Mouse (Mus musculus) limb, embryonic 12.5 days (tissue): ENCODE measurements at regions not wholly inside any gene's neighbourhood (a gene's known extent, or its start where the extent isn't known, plus 50 kb on each side); places are given as distances from the start of the nearest gene placed in this dataset.

Experiments used
- ATAC-seq: fragments of 200-750 bp; cut with Nextera tagmentation; 2 replicates; pipeline ENCODE4 v1.8.0; 2017; ENCODE audit warnings: low read depth, moderate TSS enrichment; ENCODE audit not compliant: insufficient number of reproducible peaks, insufficient read depth, low FRiP score, low TSS enrichment
- H3K27ac ChIP-seq: fragments of 300-500 bp; sonication (generic); 2 replicates; pipeline ENCODE4 v1.5.1; 2016; ENCODE audit warnings: mild to moderate bottlenecking, moderate library complexity
- H3K27me3 ChIP-seq: fragments of 300-500 bp; sonication (generic); 2 replicates; pipeline ENCODE4 v1.6.1; 2016; ENCODE audit warnings: mild to moderate bottlenecking, moderate library complexity
- H3K36me3 ChIP-seq: fragments of 300-500 bp; sonication (generic); 2 replicates; pipeline ENCODE4 v1.6.1; 2016; ENCODE audit warnings: mild to moderate bottlenecking, moderate library complexity
- H3K4me1 ChIP-seq: fragments of 300-500 bp; sonication (generic); replicated peaks from 2 replicates; pipeline ENCODE4 v1.6.1; 2016
- H3K4me2 ChIP-seq: fragments of 300-500 bp; sonication (generic); 2 replicates; pipeline ENCODE4 v1.6.1; 2016; ENCODE audit warnings: mild to moderate bottlenecking, moderate library complexity
- H3K4me3 ChIP-seq: fragments of 300-500 bp; sonication (generic); replicated peaks from 2 replicates; pipeline ENCODE4 v1.5.1; 2016; ENCODE audit warnings: mild to moderate bottlenecking
- H3K9ac ChIP-seq: fragments of 300-500 bp; sonication (generic); replicated peaks from 2 replicates; pipeline ENCODE4 v1.6.1; 2016; ENCODE audit warnings: mild to moderate bottlenecking, moderate library complexity
- H3K9me3 ChIP-seq: fragments of 300-500 bp; sonication (generic); 2 replicates; pipeline ENCODE4 v1.6.1; 2016; ENCODE audit warnings: mild to moderate bottlenecking, moderate library complexity
- WGBS: fragments of 180-500 bp; shearing (Covaris S2); methylation state at CpG from one replicate; pipeline ENCODE4 v1.1.7; 2016; 5-methylcytosine and 5-hydroxymethylcytosine counted together

GRCm38 (mm10) chr4:125880028-125880427, 144.3 kb upstream of the Csf3r start:
- no peak overlapping the region for H3K27ac ChIP-seq
- H3K36me3 ChIP-seq: no peaks in the 10 kb centered on the region
- H3K9ac ChIP-seq: no peak overlapping the region
- peaks cover 13% of the 10 kb centered on the region; the same call in 1 of the 2 replicates for H3K27me3 ChIP-seq
- 79% methylated on average over 6 of the region's 6 CpGs for WGBS
- H3K4me2 ChIP-seq: no peak overlapping the region
- H3K4me3 ChIP-seq: no peak overlapping the region
- peaks cover 17% of the 10 kb centered on the region for H3K4me1 ChIP-seq
- ATAC-seq: no peak
- no peaks in the 10 kb centered on the region for H3K9me3 ChIP-seq

GRCm38 (mm10) chr4:125882531-125882930, 141.8 kb upstream of the Csf3r start:
- H3K4me3 ChIP-seq: no peak overlapping the region
- no peaks in the 10 kb centered on the region for H3K36me3 ChIP-seq
- WGBS: 56% methylated on average over 3 of the region's 3 CpGs
- peak overlapping the region; percentile 27 for H3K4me2 ChIP-seq
- H3K4me1 ChIP-seq: peaks cover 17% of the 10 kb centered on the region
- peak; percentile 56; the same call in 1 of the 2 replicates for ATAC-seq
- peaks cover 13% of the 10 kb centered on the region; the same call in 1 of the 2 replicates for H3K27me3 ChIP-seq
- H3K9me3 ChIP-seq: 0 out of 2 replicates have a peak, but pooled peaks cover 5% of the 10 kb centered on the region
- no peak overlapping the region for H3K9ac ChIP-seq
- H3K27ac ChIP-seq: peak overlapping the region; percentile 50

DNA sequence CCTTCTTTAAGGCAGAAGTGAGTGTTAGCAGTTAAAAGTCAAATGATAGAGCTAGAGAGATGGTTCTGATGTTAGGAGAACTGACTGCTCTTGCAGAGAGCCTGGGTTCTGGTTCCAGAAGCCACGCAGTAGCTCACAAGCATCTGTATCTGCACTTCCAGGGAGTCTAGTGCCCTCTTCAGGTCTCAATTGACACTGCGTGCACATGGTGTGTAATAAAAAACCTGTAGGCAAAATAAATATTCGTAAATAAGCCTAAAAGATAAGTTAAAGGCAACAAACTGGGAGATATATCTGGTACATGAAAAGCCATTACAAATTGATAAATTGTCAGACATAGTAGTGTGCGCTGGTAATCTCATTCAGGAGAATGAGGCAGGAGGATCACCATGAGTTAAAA, 133.8 kb upstream of the Csf3r start:
- WGBS: 51% methylated on average over 4 of the region's 4 CpGs
- no peak for ATAC-seq
- H3K4me1 ChIP-seq: no peaks in the 10 kb centered on the region

DNA sequence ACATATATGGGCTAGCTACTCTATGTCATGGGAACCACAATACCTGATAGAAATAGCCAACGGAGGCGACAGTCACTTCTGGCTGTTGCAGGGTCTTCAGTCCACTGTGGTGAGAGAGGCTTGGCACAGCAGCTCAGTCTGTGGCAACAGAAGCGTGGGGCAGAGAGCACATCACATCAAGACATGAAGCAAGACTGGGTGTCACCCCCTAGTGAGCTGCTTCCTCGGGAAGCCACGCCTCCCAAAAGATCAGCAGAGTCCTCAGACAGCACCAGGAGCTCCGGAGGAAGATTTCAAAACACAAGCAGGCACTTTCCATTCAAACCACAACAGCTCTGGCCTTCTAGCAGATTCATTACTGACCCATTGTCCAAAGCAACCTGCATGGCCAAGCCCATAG, 131.2 kb upstream of the Csf3r start:
- ATAC-seq: no peak; the same call in 1 of the 2 replicates
- 70% methylated on average over 6 of the region's 6 CpGs for WGBS
- Histone ChIP-seq H3K27ac (no peak overlapping the region), H3K4me1 (no peaks in the 10 kb centered on the region), H3K4me3 (no peak overlapping the region), H3K9ac (no peak overlapping the region), H3K4me2 (no peak overlapping the region), H3K27me3 (peaks cover 21% of the 10 kb centered on the region), H3K9me3 (no peaks in the 10 kb centered on the region), H3K36me3 (no peaks in the 10 kb centered on the region)

More for the DNA sequence above, 133.8 kb upstream of the Csf3r start:
- Histone ChIP-seq H3K36me3 (no peaks in the 10 kb centered on the region), H3K27ac (no peak overlapping the region), H3K4me2 (no peak overlapping the region), H3K9ac (no peak overlapping the region), H3K9me3 (0 out of 2 replicates have a peak, but pooled peaks cover 5% of the 10 kb centered on the region), H3K4me3 (no peak overlapping the region), H3K27me3 (peaks cover 12% of the 10 kb centered on the region)

GRCm38 (mm10) chr4:125897707-125898106, 126.6 kb upstream of the Csf3r start:
- H3K36me3 ChIP-seq: no peaks in the 10 kb centered on the region
- H3K4me2 ChIP-seq: no peak overlapping the region
- H3K4me1 ChIP-seq: peaks cover 4% of the 10 kb centered on the region; the same call in 1 of the 2 replicates
- H3K27ac ChIP-seq: no peak overlapping the region
- H3K27me3 ChIP-seq: peaks cover 44% of the 10 kb centered on the region
- no peak overlapping the region for H3K4me3 ChIP-seq
- 76% methylated on average over 2 of the region's 2 CpGs for WGBS
- no peak for ATAC-seq
- no peak overlapping the region for H3K9ac ChIP-seq
- no peaks in the 10 kb centered on the region for H3K9me3 ChIP-seq

DNA sequence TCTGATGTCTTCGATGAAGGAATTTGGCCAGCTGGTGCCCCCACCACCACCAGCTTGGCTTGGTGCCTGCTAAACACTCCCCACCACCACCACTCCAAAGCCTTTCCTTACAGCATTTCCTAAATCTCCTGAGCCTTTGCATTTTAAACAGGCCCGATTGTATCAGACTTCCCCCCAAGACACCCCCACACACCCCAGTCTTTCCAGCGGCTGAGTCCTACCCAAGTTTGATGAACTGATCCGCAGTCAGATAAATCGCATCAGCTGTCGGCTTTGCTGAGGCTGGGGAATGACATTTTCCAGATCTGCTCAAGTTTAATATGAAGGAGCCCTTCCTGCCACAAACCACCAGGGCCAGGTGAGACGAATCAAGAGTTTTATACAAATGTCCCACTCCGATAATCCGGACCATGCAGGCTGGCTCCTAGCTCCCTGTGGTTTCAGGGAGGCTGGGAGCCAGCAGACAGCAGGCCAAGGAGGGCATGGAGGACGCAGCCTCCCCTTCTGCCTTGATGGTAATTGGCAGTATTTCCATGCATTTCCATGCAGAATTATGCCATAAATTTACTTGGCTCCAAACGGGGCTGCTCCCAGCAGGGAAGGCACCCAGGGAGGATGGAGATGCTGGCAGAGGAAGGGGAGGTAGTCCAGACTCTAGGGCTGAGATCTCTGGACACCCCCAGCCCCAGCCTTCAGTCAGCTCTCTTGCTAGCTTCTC, 125.6 kb upstream of the Csf3r start:
- Histone ChIP-seq H3K9me3 (no peaks in the 10 kb centered on the region), H3K4me2 (no peak overlapping the region), H3K27ac (no peak overlapping the region), H3K9ac (no peak overlapping the region), H3K36me3 (no peaks in the 10 kb centered on the region), H3K4me3 (no peak overlapping the region), H3K4me1 (peaks cover 4% of the 10 kb centered on the region; the same call in 1 of the 2 replicates), H3K27me3 (peaks cover 51% of the 10 kb centered on the region)
- WGBS: 49% methylated on average over 11 of the region's 11 CpGs
- ATAC-seq: no peak

DNA sequence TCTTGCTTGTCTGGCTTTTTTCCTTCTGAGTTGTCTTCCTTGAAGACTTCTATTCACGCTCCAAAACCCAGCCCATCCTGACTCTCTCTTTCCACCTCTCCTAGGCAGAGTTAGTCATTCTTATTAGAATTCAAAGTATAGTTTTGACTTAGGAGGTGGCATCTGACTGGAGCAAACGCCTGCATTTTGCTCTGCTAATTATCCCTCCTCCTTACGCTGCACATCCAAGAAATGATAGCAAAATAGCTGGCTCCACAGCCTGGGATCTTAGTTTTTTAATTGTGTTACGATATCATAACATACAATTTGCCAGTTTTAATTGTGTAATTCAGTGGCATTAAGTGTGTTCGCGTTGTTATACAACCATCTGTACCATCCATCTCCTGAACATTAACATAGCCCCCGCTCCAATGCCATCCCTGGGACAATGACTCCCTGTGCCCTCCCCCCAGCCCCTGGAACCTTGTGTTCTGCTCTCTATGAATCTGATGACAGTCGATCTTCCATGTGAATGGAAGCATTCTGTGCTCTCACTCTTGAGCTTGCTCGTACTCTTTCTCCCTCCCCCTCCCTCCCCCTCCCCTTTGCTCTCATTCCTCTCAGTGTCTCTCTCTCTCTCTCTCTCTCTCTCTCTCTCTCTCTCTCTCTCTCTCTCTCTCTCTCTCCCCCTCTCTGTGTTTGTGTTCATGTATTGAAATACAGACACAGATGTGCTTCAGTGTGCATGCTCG, 122.6 kb upstream of the Csf3r start:
- no peaks in the 10 kb centered on the region for H3K36me3 ChIP-seq
- 75% methylated on average over 10 of the region's 10 CpGs for WGBS
- H3K4me3 ChIP-seq: no peak overlapping the region
- no peak overlapping the region for H3K9ac ChIP-seq
- no peak for ATAC-seq
- H3K27ac ChIP-seq: no peak overlapping the region
- peaks cover 4% of the 10 kb centered on the region; the same call in 1 of the 2 replicates for H3K4me1 ChIP-seq
- H3K4me2 ChIP-seq: no peak overlapping the region
- no peaks in the 10 kb centered on the region for H3K9me3 ChIP-seq
- peaks cover 44% of the 10 kb centered on the region for H3K27me3 ChIP-seq

DNA sequence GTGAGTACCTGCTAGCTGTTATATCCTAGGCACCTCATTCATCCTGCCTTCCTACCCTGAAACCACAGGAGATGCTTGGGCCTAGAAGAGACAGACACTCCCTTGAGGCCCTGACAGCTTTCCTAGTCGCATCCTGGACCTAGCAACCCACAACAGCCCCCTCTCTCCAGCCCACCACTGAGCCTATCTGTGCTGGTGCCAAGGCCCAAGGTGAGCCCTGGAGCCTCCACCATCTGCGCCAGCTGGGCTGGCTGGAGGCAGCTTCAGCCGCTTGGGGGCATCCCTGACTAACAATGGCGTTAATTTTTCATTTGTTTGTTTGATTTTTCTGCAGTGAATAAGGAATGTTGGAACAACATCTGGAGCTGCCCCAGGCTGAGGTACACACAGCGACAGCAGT, 118.1 kb upstream of the Csf3r start:
- Histone ChIP-seq H3K27ac (no peak overlapping the region), H3K9me3 (no peaks in the 10 kb centered on the region), H3K27me3 (peaks cover 47% of the 10 kb centered on the region), H3K36me3 (no peaks in the 10 kb centered on the region), H3K4me1 (peaks cover 3% of the 10 kb centered on the region), H3K4me2 (no peak overlapping the region), H3K9ac (no peak overlapping the region), H3K4me3 (no peak overlapping the region)
- 80% methylated on average over 5 of the region's 5 CpGs for WGBS
- no peak for ATAC-seq

DNA sequence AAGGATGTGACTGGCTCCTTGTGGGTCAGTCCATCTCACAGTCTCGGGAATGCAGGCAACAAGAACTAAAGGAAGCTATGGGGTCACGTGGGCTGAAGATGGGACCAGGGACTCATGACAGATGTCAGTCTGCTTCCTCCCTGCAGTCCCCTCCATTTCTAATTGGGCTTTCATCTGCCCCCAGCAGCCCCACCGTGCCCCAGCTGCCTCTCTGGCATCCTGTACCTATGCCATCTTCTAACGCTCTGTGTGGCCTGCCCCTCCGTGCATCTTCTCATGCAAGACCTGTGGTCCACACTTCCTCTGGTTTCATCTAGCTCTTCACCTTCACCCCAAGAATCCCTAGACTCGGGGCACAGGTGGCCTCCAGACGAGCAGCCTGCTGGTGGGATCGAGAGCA, 115.4 kb upstream of the Csf3r start:
- no peaks in the 10 kb centered on the region for H3K9me3 ChIP-seq
- no peaks in the 10 kb centered on the region for H3K36me3 ChIP-seq
- no peak overlapping the region for H3K4me2 ChIP-seq
- H3K4me1 ChIP-seq: peaks cover 14% of the 10 kb centered on the region
- no peak overlapping the region for H3K27ac ChIP-seq
- no peak overlapping the region for H3K9ac ChIP-seq
- WGBS: 79% methylated on average over 8 of the region's 8 CpGs
- no peak for ATAC-seq
- peaks cover 65% of the 10 kb centered on the region for H3K27me3 ChIP-seq
- H3K4me3 ChIP-seq: no peak overlapping the region

DNA sequence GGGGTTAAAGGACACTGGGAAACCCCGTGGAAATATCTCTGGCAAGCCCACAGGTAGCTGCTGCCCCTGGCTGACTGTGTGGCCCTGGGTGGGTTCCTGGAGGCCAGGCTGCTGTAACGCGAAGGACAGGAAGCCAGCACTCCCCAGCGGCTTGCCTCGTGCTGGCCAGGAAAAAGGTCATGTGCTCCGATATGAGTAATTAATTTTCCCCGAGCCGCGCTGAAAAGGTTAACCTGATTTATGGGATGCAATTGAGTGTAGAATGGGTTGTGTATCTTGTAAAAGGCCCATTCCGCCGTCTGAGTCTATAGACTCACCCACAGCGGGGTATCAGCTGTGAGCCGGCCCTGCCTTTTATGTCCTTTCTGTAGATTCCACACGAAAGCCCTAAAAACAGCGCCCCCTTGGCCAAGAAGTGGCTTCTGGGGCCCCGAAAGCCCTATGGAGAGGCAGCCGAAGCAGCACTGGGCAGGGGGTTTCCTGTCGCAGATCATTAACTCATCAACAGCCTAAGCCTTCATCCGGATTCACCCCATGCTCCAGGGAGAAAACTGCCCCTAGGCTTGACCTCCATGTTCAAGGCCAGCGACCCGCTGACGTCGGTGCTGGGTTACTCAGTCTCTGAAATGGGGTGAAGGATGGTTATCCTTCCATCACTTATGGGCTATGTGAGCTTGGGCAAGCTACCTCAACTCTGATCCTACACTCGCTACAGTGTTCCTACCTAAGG, 112.6 kb upstream of the Csf3r start:
- Histone ChIP-seq H3K9me3 (no peaks in the 10 kb centered on the region), H3K36me3 (no peaks in the 10 kb centered on the region), H3K4me1 (peaks cover 14% of the 10 kb centered on the region), H3K4me2 (peak overlapping the region; percentile 32), H3K27ac (no peak overlapping the region), H3K9ac (no peak overlapping the region), H3K27me3 (peaks cover 80% of the 10 kb centered on the region), H3K4me3 (no peak overlapping the region)
- no peak for ATAC-seq
- 6% methylated on average over 24 of the region's 24 CpGs for WGBS

- H3K4me2 ChIP-seq: no peak overlapping the region
- H3K4me3 ChIP-seq: no peak overlapping the region
- H3K9me3 ChIP-seq: no peaks in the 10 kb centered on the region
- ATAC-seq: no peak
- no peaks in the 10 kb centered on the region for H3K36me3 ChIP-seq
- H3K27ac ChIP-seq: no peak overlapping the region
- H3K4me1 ChIP-seq: peaks cover 19% of the 10 kb centered on the region
- WGBS: 19% methylated on average over 8 of the region's 8 CpGs
- peaks cover 84% of the 10 kb centered on the region for H3K27me3 ChIP-seq
- no peak overlapping the region for H3K9ac ChIP-seq
Observed at GRCm38 (mm10) chr4:125912444-125913049, 111.8 kb upstream of the Csf3r start.
